Mouse (Mus musculus) midbrain, embryonic 14.5 days (tissue): ENCODE results near the gene 9930022D16Rik. TPM values are rescaled to one million over a fixed set of nuclear protein-coding genes. Genes with fewer than 3 reads are reported as not detected.

Experiments used
- ATAC-seq: fragments of 200-750 bp; cut with Nextera tagmentation; 2 replicates; pipeline ENCODE4 v1.8.0; 2017; ENCODE audit warnings: moderate number of reproducible peaks, moderate library complexity; ENCODE audit not compliant: low FRiP score, low TSS enrichment
- DNase-seq: peaks from one replicate; pipeline ENCODE4 v3.0.0-alpha.2; 2015
- H3K27ac ChIP-seq: fragments of 300-500 bp; sonication (generic); replicated peaks from 2 replicates; pipeline ENCODE4 v1.5.1; 2014; ENCODE audit warnings: mild to moderate bottlenecking, low read depth, low read length, moderate library complexity
- H3K27me3 ChIP-seq: fragments of 300-500 bp; sonication (generic); 2 replicates; pipeline ENCODE4 v1.6.1; 2014; ENCODE audit warnings: low read length, control low read depth, mixed read lengths; ENCODE audit not compliant: control insufficient read depth, insufficient read depth
- H3K36me3 ChIP-seq: fragments of 300-500 bp; sonication (generic); 2 replicates; pipeline ENCODE4 v1.6.1; 2014; ENCODE audit warnings: low read length, control low read depth; ENCODE audit not compliant: control insufficient read depth, insufficient read depth
- H3K4me1 ChIP-seq: fragments of 300-500 bp; sonication (generic); 2 replicates; pipeline ENCODE4 v1.6.1; 2014; ENCODE audit warnings: mild to moderate bottlenecking, antibody characterized with exemption, low read length, control low read depth; ENCODE audit not compliant: control insufficient read depth, insufficient read depth
- H3K4me2 ChIP-seq: fragments of 300-500 bp; sonication (generic); 2 replicates; pipeline ENCODE4 v1.6.1; 2014; ENCODE audit warnings: mild to moderate bottlenecking, low read length, moderate library complexity
- H3K4me3 ChIP-seq: fragments of 300-500 bp; sonication (generic); replicated peaks from 2 replicates; pipeline ENCODE4 v1.5.1; 2014; ENCODE audit warnings: low read depth, low read length
- H3K9ac ChIP-seq: fragments of 300-500 bp; sonication (generic); replicated peaks from 2 replicates; pipeline ENCODE4 v1.6.1; 2014; ENCODE audit warnings: mild to moderate bottlenecking, low read length, moderate library complexity
- H3K9me3 ChIP-seq: fragments of 300-500 bp; sonication (generic); 2 replicates; pipeline ENCODE4 v1.6.1; 2016; ENCODE audit warnings: low read length, control low read depth, mixed read lengths; ENCODE audit not compliant: control insufficient read depth
- WGBS: fragments of 180-500 bp; shearing (Covaris S2); extraction: QIAGEN DNeasy Blood & Tissue Kit; methylation state at CpG from one replicate; pipeline ENCODE4 v1.1.7; 2014; 5-methylcytosine and 5-hydroxymethylcytosine counted together
- polyA plus RNA-seq: library from polyadenylated mRNA; unstranded; fragments of >200 nt; fragmentation: Nextera tagmentation; extraction: Ambion mirVana; gene quantifications from 2 replicates; pipeline ENCODE4 v1.2.1, GENCODE M21; 2014

The 9930022D16Rik gene
- polyA plus RNA-seq, 1 experiment from 2014 or later: not detected

DNA sequence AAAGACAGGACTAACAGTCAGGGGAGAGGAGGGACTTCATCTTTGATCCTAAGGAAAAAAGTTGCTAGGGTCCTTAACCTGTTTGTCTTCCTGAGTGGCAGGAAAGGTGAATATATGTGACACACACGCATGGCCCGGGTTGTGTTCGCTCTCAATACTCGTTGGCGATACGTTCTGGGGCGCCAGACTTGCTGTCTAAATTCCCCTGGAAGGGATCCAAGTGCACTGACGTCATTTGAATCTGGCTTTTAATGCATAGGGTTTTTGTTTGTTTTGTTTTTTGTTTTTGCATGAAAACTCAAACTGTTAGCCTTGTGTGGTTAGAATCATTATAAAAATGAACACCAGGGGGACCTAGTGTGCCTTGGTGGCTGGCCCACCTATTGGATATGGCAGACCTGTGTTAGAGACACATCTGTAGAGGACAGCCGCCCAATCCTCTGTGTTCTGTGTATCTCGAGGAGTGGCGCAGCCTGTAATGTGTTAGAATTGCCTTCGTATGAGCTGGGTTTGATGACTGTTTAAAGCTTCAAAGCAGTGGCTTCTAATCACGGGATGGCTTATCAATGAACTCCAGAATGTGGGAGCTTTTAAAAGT lies 31.8 kb downstream of the 9930022D16Rik start:
- ATAC-seq (no peak; the same call in 1 of the 2 replicates), DNase-seq (peak; percentile 84)
- Histone ChIP-seq H3K9ac (no peak overlapping the region), H3K27me3 (no peaks in the 10 kb centered on the region), H3K4me3 (no peak overlapping the region), H3K4me2 (no peak overlapping the region), H3K27ac (no peak overlapping the region), H3K4me1 (no peaks in the 10 kb centered on the region), H3K9me3 (no peaks in the 10 kb centered on the region), H3K36me3 (no peaks in the 10 kb centered on the region)
- WGBS: 55% methylated on average over 13 of the region's 13 CpGs

DNA sequence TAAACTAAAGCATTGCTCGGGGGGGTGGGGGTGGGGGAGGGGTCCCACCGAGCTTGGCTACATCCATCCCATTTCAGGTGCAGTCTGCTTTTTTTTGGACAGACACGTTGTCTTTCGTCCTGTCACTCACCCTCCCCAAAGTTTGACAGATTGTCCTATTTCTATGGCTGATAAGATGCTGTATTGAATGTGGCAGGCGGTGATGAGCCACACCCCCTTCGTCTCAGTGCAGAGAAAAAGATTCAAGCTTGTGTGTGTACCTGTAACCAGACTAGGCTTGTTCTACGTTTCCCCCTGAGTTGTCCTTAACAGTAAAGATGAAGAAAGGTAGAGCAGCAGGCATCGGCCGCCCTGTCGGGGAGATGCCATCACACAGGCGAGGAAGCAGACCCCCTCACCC lies 37.5 kb downstream of the 9930022D16Rik start:
- H3K36me3 ChIP-seq: no peaks in the 10 kb centered on the region
- DNase-seq: no peak
- no peaks in the 10 kb centered on the region for H3K27me3 ChIP-seq
- H3K4me1 ChIP-seq: no peaks in the 10 kb centered on the region
- 86% methylated on average over 11 of the region's 11 CpGs for WGBS
- no peak overlapping the region for H3K4me2 ChIP-seq
- no peak for ATAC-seq
- no peak overlapping the region for H3K9ac ChIP-seq
- no peak overlapping the region for H3K27ac ChIP-seq
- H3K4me3 ChIP-seq: no peak overlapping the region
- H3K9me3 ChIP-seq: no peaks in the 10 kb centered on the region

DNA sequence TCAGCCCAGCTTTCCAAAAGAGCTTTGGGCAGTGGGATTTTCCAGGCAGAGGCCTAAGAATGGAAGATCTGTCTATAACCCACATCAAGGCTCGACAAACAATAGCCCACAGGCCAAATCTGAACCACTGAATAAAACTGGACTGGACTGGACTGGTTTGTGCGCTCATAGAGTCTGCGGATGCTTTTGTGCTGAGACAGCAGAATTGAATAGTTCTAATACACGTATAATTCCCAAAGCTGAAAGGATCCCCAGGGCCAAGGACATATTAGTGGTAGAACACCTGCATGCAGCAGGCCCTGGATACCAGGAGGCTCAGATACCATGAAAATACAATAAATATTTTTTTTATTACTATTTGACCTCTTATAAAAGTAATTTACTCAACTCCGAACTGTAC lies 42.5 kb downstream of the 9930022D16Rik start:
- H3K9me3 ChIP-seq: no peaks in the 10 kb centered on the region
- ATAC-seq (no peak), DNase-seq (no peak)
- no peak overlapping the region; the same call in 1 of the 2 replicates for H3K9ac ChIP-seq
- H3K4me2 ChIP-seq: no peak overlapping the region
- H3K27me3 ChIP-seq: no peaks in the 10 kb centered on the region
- H3K27ac ChIP-seq: no peak overlapping the region
- H3K4me3 ChIP-seq: no peak overlapping the region
- H3K36me3 ChIP-seq: no peaks in the 10 kb centered on the region
- no peaks in the 10 kb centered on the region for H3K4me1 ChIP-seq
- 74% methylated on average over 5 of the region's 5 CpGs for WGBS

DNA sequence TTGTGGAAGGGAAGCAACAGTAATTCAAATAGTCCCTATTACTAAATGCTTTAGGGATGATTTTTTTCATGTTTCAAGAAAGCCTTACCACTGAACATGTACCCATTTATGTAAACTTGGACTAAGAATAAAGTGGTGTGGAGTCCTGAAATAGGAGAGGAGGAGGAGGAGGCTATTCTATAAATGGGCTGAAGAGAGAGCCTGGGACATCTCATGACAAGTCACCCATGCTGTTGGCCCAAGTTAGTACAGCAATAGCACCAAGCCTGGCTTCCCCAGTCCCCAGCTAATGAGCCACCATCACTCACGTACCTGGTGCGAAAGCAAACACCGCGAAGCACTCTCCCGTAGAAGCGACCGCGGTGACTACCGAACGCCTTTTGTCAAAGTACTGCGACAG lies 44.4 kb downstream of the 9930022D16Rik start:
- no peaks in the 10 kb centered on the region for H3K9me3 ChIP-seq
- no peak overlapping the region for H3K9ac ChIP-seq
- no peaks in the 10 kb centered on the region for H3K27me3 ChIP-seq
- H3K4me3 ChIP-seq: no peak overlapping the region
- H3K4me2 ChIP-seq: no peak overlapping the region
- DNase-seq: no peak
- 95% methylated on average over 11 of the region's 11 CpGs for WGBS
- no peaks in the 10 kb centered on the region for H3K4me1 ChIP-seq
- no peaks in the 10 kb centered on the region for H3K36me3 ChIP-seq
- no peak overlapping the region for H3K27ac ChIP-seq
- no peak for ATAC-seq

DNA sequence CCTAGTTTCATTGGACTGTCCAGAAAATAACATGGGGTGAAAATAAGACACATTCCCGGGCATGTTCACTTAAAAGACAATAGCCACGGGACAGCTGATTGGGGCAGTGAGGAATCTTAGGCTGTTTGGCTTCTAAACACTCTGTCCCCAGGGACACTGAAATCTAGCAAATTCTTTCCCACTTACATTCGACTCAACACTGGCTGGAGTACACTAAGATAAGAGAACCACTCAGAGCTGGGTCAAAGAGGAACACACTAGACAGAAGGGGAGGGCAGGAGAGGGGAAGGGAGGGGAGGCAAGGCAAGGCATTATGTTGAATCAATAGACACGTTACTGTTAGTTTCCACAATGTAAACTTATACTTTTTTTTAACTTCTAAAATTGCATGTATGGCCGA lies 46.9 kb downstream of the 9930022D16Rik start:
- Histone ChIP-seq H3K27me3 (no peaks in the 10 kb centered on the region), H3K27ac (no peak overlapping the region), H3K36me3 (no peaks in the 10 kb centered on the region), H3K4me3 (no peak overlapping the region), H3K4me2 (no peak overlapping the region), H3K9me3 (no peaks in the 10 kb centered on the region), H3K9ac (no peak overlapping the region), H3K4me1 (no peaks in the 10 kb centered on the region)
- ATAC-seq: no peak
- WGBS: 84% methylated on average over 5 of the region's 5 CpGs
- DNase-seq: no peak

DNA sequence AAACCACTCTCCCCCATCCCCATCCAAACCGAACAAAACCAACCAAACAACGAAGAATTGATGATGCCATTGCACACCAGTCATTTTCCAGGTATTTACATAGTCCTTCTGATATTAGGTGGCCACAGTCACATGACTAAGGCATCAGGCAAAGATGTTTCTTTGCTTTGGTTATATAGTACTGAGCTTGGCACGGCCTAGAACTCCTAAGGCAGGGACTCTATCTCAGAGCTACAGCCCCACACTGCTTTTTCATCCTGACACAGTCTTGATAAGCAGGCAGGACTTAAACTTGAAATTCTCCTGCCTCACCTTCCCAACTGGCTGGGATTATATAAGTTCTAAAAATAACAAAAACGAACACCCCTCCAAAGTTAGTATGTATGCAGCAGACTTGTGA lies 51.4 kb downstream of the 9930022D16Rik start:
- Histone ChIP-seq H3K4me3 (no peak overlapping the region), H3K27me3 (no peaks in the 10 kb centered on the region), H3K36me3 (no peaks in the 10 kb centered on the region), H3K4me1 (no peaks in the 10 kb centered on the region), H3K27ac (no peak overlapping the region), H3K9me3 (no peaks in the 10 kb centered on the region), H3K4me2 (no peak overlapping the region), H3K9ac (no peak overlapping the region)
- DNase-seq (no peak), ATAC-seq (no peak)
- WGBS: 94% methylated on average over 4 of the region's 4 CpGs

DNA sequence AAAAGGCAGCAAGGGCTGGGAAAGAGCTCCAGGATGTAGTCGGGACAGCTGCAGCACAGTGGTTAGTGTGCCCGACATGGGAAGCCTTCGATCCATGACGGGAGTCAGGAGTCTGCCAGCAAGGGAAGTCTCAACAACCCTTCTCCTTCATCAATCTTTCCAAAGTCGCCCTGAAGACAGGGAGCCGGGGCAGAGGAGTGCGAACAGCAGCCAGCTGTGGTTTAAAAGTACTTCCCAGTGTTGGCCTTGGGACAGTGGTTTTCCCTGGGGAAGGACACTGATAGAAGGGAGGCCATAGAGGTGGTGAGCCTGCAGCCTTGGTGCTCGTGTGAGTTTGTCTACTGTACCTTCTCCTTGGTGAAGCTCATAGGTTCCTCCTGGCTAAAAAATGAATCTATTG lies 53.3 kb downstream of the 9930022D16Rik start:
- no peak overlapping the region for H3K9ac ChIP-seq
- no peak for DNase-seq
- 0 out of 2 replicates have a peak, but pooled peaks cover 2% of the 10 kb centered on the region for H3K4me1 ChIP-seq
- no peak for ATAC-seq
- H3K27me3 ChIP-seq: peaks cover 10% of the 10 kb centered on the region
- no peak overlapping the region for H3K27ac ChIP-seq
- H3K4me3 ChIP-seq: no peak overlapping the region
- H3K36me3 ChIP-seq: no peaks in the 10 kb centered on the region
- H3K4me2 ChIP-seq: no peak overlapping the region
- 91% methylated on average over 8 of the region's 8 CpGs for WGBS
- no peaks in the 10 kb centered on the region for H3K9me3 ChIP-seq

DNA sequence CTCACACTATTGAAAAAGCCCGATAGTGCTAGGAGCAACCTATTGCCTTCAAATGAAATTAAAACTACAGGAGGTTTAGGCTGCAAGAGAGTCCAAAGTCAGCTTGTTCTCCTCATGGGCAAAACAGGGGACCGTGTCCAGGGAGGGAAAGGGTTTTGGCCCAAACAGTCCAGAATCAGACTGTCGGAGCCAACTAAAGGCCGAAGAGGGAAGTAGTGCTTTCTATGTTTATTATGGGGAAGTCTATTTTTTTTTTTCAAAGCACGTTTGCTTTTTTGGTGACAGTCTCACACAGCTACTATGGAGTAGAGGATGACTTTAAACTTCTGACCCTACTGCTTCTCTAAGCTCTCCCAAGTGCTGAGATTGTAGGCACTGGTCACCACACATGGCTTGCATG lies 54.4 kb downstream of the 9930022D16Rik start:
- Histone ChIP-seq H3K27ac (no peak overlapping the region), H3K9ac (no peak overlapping the region), H3K4me1 (0 out of 2 replicates have a peak, but pooled peaks cover 4% of the 10 kb centered on the region), H3K36me3 (no peaks in the 10 kb centered on the region), H3K4me2 (no peak overlapping the region), H3K9me3 (no peaks in the 10 kb centered on the region), H3K27me3 (peaks cover 15% of the 10 kb centered on the region), H3K4me3 (no peak overlapping the region)
- ATAC-seq (no peak), DNase-seq (no peak)
- 89% methylated on average over 5 of the region's 5 CpGs for WGBS
